Mouse (Mus musculus) layer of hippocampus, postnatal 25 days (tissue): Measurements from ENCODE around the gene Smarca2. TPM values are rescaled to one million over a fixed set of nuclear protein-coding genes. Genes with fewer than 3 reads are reported as not detected.
A peak's percentile ranks its signal among the peaks of the same experiment; 100 is the strongest.
"Not testable (repeated sequence)": the region's sequence is repeated elsewhere in the genome, so short reads cannot be mapped to it uniquely, and the experiment has no call there.

ENCODE experiments used
- DNase-seq, 2 experiments: peaks; one replicate each; pipeline ENCODE4 v3.0.0; 2022; ENCODE audit warnings: mixed read lengths in 2 of 2, low spot score in 1 of 2; ENCODE audit errors: extremely low spot score in 1 of 2
- total RNA-seq, 2 experiments: library from RNA; stranded (reverse); gene quantifications; 2 replicates each; pipeline ENCODE4 v1.2.3; 2021

The Smarca2 gene
- total RNA-seq, 2 experiments from 2014 or later, result 178 to 184 TPM

DNA sequence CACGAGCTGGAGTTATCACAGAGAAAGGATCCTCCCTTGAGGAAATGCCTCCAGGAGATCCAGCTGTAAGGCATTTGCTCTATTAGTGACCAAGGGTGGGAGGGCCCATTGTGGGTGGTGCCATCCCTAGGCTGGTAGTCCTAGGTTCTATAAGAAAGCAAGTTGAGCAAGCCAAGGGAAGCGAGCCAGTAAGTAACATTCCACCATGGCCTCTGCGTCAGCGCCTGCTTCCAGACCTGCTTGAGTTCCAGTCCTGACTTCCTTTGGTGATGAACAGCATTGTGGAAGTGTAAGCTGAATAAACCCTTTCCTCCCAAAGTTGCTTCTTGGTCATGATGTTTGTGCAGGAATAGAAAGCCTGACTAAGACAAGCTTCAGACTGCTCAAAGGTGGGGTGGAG lies 140.2 kb downstream of the Smarca2 start:
- DNase-seq, result not testable (repeated sequence)

- DNase-seq, result no peak
Measured at GRCm38 (mm10) chr19:26745567-26745966, 140.7 kb downstream of the Smarca2 start.

DNA sequence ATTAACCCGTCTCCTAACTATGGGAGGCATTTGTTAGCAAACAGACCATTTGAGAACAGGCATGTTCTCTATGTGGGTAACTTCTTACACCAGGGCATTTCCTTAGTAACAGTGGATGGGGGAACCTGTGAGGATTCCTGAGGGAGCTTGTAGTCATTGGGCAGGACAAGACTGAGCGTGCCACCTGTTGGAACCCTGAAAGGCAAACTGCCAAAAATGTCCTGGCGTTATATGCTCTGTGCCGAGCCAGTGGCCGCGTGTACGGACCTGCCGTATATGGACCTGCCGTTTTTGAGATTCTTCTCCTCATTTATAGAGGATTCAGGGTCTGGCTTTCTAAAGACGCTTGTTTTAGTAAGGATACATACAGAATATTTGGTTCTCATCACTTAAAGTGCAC lies 141.4 kb downstream of the Smarca2 start:
- no peak for DNase-seq

GRCm38 (mm10) chr19:26746709-26747467 lies 142.0 kb downstream of the Smarca2 start:
- no peak for DNase-seq

GRCm38 (mm10) chr19:26747571-26748539 lies 143.0 kb downstream of the Smarca2 start:
- DNase-seq, result peak; percentile 39 to 41

DNA sequence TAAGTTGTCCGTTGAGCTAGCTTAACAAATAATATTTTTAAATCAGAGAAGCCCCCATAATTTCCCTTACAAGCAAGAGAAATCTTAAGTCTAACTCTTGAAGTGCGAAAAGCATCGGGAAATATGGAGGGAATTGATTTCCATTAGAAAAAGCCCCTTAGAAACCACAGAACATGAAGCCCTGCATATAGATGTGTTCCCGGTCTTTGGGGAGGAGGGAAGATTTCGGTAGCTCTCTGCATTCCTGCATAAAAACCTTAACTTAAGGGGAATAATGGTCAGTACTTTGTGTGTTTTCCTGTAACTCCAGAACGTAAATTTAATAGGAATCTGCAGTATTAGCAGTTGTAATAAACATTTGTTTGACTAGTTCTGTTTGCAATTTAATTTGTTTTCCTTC lies 143.8 kb downstream of the Smarca2 start:
- DNase-seq, result no peak

GRCm38 (mm10) chr19:26749427-26750137 lies 144.7 kb downstream of the Smarca2 start:
- DNase-seq, result peak in 1 of 2 experiments; percentile 35

DNA sequence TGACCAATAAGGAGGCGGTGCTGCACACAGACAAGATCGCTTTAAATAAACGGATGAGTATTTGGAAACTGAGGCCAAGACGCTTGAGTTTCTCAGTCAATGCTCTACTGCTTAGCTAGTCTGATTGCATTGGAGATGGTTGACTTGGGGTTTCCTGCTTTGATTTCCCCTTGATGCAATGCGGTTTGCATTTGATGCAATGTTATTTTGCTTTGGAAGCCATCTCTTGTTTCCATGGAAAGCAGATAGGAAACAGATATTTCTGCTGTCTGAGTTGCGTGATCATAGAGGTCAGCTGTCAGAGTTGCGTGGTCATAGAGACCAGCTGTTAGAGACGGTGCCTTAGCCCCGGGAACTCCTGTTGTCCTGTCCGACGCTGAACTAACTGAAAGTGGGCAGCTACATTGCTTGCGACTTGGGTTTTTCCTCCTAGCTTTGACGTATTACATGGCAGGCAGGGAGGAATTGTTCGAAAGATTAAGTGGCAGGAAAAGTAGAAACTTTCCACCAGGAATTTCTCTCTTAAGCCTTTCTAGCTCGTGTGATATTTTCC lies 147.8 kb downstream of the Smarca2 start:
- no peak for DNase-seq

DNA sequence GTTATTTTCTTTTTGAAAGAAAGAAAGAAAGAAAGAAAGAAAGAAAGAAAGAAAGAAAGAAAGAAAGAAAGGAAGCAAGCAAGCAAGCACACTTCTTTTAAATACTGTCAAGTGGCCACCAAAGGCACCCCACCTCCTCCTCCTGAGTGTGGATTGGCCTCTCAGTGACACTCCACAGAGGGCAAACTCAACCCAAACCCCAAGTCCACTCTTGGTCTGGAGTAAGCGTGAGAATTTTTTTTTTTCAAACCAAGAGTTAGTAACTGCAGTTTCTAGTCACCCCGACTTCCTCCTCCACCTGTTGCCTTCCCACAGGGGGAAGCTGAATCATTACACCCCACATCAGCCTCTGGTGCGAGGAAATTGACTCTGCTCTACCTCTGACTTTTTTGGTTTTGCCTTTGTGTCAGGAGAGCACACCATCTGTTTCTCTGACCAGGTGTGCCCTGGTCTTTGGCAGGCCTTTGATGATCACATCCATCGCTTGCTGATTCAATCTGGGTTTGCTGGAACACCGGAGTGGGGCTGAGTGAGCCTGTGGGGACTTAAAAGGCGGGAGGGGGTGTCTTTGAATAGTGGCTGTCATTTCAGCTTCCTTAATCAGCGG lies 148.5 kb downstream of the Smarca2 start:
- DNase-seq, result no peak

GRCm38 (mm10) chr19:26754016-26754794 lies 149.4 kb downstream of the Smarca2 start:
- DNase-seq, result no peak

DNA sequence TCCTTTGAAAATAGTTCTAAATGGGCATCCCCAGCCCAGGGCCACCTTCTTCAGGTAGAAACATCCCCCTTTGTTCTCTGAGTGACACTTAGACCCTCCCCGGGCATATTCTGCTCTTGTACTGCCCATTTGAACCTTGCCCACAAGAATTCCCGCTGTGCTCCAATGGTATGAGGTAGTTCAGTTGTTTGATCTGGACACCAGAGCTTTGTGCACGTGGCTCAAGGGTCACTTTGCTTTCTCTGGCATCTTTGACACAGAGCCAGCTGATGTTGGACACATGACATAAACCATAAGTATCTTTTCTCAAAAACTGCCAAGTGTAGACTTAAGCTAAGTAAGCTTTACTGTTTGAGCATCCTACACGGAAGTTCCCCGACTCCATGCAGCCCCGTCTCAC lies 151.1 kb downstream of the Smarca2 start:
- DNase-seq, result no peak

DNA sequence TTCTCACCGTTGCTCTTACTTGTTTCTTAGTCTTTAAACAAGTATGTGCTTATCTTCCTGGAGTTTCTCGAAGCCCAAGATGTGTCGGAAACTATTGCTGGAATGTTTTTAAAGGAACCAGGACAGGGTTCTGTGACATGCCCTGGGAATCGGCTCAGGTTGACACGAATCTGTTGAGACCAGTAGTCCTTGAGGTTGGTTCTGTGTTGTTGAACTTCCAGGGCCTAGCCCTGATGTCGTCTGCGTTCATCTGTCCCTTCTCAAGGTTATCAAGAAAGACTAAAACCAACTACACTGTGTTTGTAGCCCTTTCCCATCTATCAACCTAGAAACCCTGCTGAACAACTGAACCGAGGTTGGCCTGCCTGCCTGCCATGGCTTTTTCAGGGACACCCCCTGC lies 151.5 kb downstream of the Smarca2 start:
- DNase-seq, result no peak

GRCm38 (mm10) chr19:26758156-26758555 lies 153.3 kb downstream of the Smarca2 start:
- DNase-seq, result no peak

DNA sequence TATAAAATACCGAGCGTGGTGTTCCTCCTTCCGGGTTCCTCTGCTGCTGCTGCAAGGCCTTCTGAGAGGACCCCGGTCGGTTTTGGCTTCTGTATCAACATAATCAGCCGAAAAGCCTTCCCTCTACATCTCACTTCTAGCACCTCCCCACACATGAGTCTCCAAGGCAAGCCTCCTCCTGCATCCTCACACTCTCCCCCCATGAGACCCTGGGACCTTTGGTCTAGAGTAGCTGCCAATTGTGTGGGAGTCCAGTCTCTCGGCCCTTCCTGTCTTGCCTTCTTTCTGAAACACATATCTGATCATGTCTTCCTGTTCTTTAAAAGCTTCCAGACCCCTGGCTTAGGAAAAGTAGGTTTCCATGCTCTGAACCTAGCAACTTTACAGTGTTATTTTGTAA lies 153.8 kb downstream of the Smarca2 start:
- no peak for DNase-seq

GRCm38 (mm10) chr19:26759295-26759694 lies 154.4 kb downstream of the Smarca2 start:
- no peak for DNase-seq

DNA sequence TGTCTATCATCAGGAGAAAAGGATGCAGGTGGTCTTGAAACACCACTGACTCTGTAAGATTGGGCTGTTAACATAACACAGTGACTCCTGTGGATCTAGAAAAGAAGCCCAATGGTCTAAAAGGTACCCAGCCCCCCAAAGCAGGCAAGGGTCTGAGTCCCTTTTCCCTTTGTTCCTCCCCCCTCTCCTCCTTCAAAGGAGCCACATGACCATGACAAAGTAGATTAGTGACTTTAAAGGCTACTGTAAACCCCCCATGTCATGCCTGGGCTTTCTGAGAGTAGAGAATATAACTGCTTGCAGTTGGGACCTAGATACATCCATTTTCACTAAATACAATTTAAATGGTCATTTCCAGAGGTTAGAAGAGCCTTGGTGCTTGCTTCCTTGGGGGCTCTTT lies 156.4 kb downstream of the Smarca2 start:
- no peak for DNase-seq

DNA sequence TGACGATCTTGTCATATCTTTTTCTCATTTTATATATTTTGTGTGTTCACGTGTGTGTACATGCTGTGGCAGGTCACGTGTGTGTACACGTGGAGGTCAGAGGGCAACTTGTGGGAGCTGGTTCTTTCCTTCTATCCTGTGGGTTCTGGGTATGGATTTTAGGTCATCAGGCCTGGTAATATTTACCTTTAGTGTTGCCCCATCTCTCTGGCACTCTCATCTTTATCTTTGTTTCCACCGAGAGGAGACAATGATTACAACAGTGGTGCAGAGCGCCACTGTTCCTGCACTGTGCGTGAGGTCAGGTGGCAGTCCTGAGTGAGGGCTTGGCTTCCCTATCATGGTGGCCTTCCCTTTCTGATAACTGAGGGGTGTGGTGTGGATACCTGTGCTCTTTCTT lies 160.6 kb downstream of the Smarca2 start:
- DNase-seq, result no peak

GRCm38 (mm10) chr19:26767454-26767853 lies 162.6 kb downstream of the Smarca2 start:
- no peak for DNase-seq

DNA sequence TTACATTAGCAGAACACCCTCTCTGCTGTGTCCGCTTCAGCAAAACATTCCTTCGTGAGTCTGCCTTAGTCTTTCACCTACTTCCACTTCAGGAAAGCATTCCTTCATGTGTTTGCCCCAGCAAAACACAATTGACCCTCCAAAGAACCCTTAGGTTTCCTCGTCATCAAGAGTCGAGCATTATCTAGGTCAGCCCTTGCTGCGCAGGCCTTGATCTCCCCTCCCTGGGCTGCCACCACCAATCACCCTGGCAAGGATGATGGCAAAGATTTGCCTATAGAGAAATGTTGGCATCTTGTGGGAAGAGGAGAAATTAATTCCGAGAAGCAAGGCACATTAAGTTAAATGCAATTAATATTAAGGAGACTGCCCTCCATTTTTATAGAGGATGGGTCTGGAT lies 163.1 kb downstream of the Smarca2 start:
- no peak for DNase-seq
